Mouse (Mus musculus): ENCODE data around the gene Lgr5. TPM values are rescaled to one million over a fixed set of nuclear protein-coding genes. Genes with fewer than 3 reads are reported as not detected.

The Lgr5 gene
- polyA plus RNA-seq, 1 experiment from 2014 or later, result 4.4 TPM

- peaks cover 11% of the 10 kb centered on the region for H3K27me3 ChIP-seq (ENCODE audit: control insufficient read depth, insufficient read depth, low read length)
- no peaks in the 10 kb centered on the region for H3K4me1 ChIP-seq (ENCODE audit: control insufficient read depth, insufficient read depth, low read length)
- no peaks in the 10 kb centered on the region for H3K9me3 ChIP-seq (replicated peaks; ENCODE audit: control insufficient read depth, low read length)
- no peak overlapping the region for H3K4me2 ChIP-seq (ENCODE audit: low read depth, low read length)
- H3K9ac ChIP-seq (ENCODE audit: low read length), result no peak overlapping the region
- no peak overlapping the region for H3K4me3 ChIP-seq (replicated peaks; ENCODE audit: low read length)
- no peak for ATAC-seq (ENCODE audit: insufficient read depth, low FRiP score)
- H3K36me3 ChIP-seq (ENCODE audit: control insufficient read depth, insufficient read depth, low read length), result no peaks in the 10 kb centered on the region
- WGBS, result 80% methylated on average over 6 of the region's 6 CpGs
- H3K27ac ChIP-seq (ENCODE audit: low read length), result no peak overlapping the region
Measured at GRCm38 (mm10) chr10:115593651-115594050, 6.1 kb upstream of the Lgr5 start.

DNA sequence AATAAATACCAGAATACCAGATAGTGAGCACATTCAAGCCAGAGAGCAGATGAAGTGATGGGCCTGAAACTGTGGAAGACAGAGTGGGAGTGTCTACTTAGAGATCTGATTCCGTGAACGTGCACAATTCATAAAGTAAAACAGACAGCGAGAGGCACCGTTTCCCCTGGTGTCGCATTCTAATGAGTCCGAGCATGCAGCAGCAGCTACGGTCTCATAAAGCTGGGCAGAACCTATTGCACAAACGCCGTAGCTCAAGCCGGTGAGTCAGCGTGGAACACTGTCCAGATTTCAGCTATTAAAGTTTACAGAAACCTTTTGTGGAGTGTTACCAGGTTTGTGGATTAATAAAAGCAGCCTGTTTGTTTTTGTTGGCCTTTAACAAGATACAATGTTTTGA, 5.6 kb upstream of the Lgr5 start:
- H3K4me3 ChIP-seq (replicated peaks; ENCODE audit: low read length), result no peak overlapping the region
- H3K4me2 ChIP-seq (ENCODE audit: low read depth, low read length), result peak overlapping the region; percentile 29; the same call in 1 of the 2 replicates
- no peaks in the 10 kb centered on the region for H3K4me1 ChIP-seq (ENCODE audit: control insufficient read depth, insufficient read depth, low read length)
- H3K9ac ChIP-seq (ENCODE audit: low read length), result no peak overlapping the region
- 41% methylated on average over 11 of the region's 11 CpGs for WGBS
- no peak overlapping the region for H3K27ac ChIP-seq (ENCODE audit: low read length)
- no peaks in the 10 kb centered on the region for H3K9me3 ChIP-seq (replicated peaks; ENCODE audit: control insufficient read depth, low read length)
- H3K36me3 ChIP-seq (ENCODE audit: control insufficient read depth, insufficient read depth, low read length), result no peaks in the 10 kb centered on the region
- H3K27me3 ChIP-seq (ENCODE audit: control insufficient read depth, insufficient read depth, low read length), result peaks cover 12% of the 10 kb centered on the region
- ATAC-seq (ENCODE audit: insufficient read depth, low FRiP score), result no peak

GRCm38 (mm10) chr10:115587979-115588378, 399 bp upstream of the Lgr5 start:
- no peak overlapping the region for H3K27ac ChIP-seq (ENCODE audit: low read length)
- H3K36me3 ChIP-seq (ENCODE audit: control insufficient read depth, insufficient read depth, low read length), result no peaks in the 10 kb centered on the region
- no peak for ATAC-seq (ENCODE audit: insufficient read depth, low FRiP score)
- peaks cover 17% of the 10 kb centered on the region for H3K4me1 ChIP-seq (ENCODE audit: control insufficient read depth, insufficient read depth, low read length)
- 0% methylated on average over 7 of the region's 7 CpGs for WGBS
- H3K4me2 ChIP-seq (ENCODE audit: low read depth, low read length), result peak overlapping the region; percentile 82
- peak overlapping the region; percentile 54 for H3K4me3 ChIP-seq (replicated peaks; ENCODE audit: low read length)
- H3K9ac ChIP-seq (ENCODE audit: low read length), result peak overlapping the region; percentile 55
- peaks cover 44% of the 10 kb centered on the region for H3K27me3 ChIP-seq (ENCODE audit: control insufficient read depth, insufficient read depth, low read length)
- H3K9me3 ChIP-seq (replicated peaks; ENCODE audit: control insufficient read depth, low read length), result no peaks in the 10 kb centered on the region

DNA sequence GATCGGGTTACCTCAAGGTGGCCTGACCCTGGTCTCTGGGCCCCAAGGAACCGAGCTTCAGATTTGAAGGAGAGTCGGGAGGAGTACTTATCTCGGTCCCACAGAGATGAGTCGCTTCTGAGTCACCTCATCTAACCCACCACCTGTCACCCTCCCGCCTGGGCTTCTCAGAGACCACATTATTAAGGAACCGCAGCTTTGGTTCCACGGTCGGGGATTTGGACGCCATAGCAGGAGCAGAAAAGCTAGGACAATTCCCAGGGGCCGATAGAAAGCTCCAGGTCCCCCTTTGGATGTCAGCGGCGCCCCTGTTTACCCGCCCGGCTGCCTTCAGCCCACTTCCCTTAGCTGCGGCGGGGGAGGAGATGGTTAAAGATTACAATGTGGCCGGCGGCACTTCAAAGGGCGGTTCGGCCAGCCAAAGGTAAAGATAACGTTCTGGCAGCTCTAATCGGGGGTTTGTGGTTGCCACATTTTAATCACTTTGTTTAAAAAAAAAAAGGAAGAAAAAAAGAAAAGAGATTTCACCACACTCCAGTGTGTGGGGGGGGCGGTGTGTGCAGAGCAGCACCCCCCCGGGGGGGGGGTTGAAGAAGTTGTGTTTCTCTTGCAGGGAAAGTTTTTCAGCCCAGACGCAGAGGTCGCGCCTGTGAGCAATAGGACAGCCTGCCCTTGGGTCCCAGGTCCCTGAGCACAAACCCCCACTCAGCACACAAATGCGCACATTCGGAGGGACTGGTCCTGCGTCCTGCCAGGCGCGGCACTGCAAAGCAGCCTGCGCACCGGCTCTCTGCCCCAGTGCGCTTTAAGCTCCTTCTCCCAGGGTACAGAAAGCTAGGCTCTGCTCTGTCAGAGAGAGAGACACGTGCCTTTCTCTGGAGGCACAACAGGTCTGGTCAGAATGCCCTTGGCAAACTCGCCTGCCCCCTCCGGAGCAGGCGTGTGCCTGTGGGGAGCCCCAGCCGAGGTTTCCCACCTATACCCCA, 1.0 kb downstream of the Lgr5 start:
- WGBS, result under 1% methylated on average over 41 of the region's 41 CpGs
- peak; percentile 70 for ATAC-seq (ENCODE audit: insufficient read depth, low FRiP score)
- no peaks in the 10 kb centered on the region for H3K36me3 ChIP-seq (ENCODE audit: control insufficient read depth, insufficient read depth, low read length)
- H3K4me3 ChIP-seq (replicated peaks; ENCODE audit: low read length), result peak overlapping the region; percentile 54
- H3K27ac ChIP-seq (ENCODE audit: low read length), result 0 out of 2 replicates have a peak overlapping the region, but pooled peaks have one; percentile 18
- peak overlapping the region; percentile 55 for H3K9ac ChIP-seq (ENCODE audit: low read length)
- H3K4me1 ChIP-seq (ENCODE audit: control insufficient read depth, insufficient read depth, low read length), result peaks cover 17% of the 10 kb centered on the region
- peaks cover 45% of the 10 kb centered on the region for H3K27me3 ChIP-seq (ENCODE audit: control insufficient read depth, insufficient read depth, low read length)
- peak overlapping the region; percentile 82 for H3K4me2 ChIP-seq (ENCODE audit: low read depth, low read length)
- H3K9me3 ChIP-seq (replicated peaks; ENCODE audit: control insufficient read depth, low read length), result no peaks in the 10 kb centered on the region

GRCm38 (mm10) chr10:115585491-115586245, 1.9 kb downstream of the Lgr5 start:
- Histone ChIP-seq H3K9me3 (replicated peaks; ENCODE audit: control insufficient read depth, low read length) (no peaks in the 10 kb centered on the region), H3K4me3 (replicated peaks; ENCODE audit: low read length) (peak overlapping the region; percentile 54), H3K27ac (ENCODE audit: low read length) (no peak overlapping the region), H3K4me1 (ENCODE audit: control insufficient read depth, insufficient read depth, low read length) (peaks cover 17% of the 10 kb centered on the region), H3K9ac (ENCODE audit: low read length) (no peak overlapping the region), H3K4me2 (ENCODE audit: low read depth, low read length) (peak overlapping the region; percentile 82), H3K27me3 (ENCODE audit: control insufficient read depth, insufficient read depth, low read length) (peaks cover 45% of the 10 kb centered on the region), H3K36me3 (ENCODE audit: control insufficient read depth, insufficient read depth, low read length) (no peaks in the 10 kb centered on the region)
- ATAC-seq (ENCODE audit: insufficient read depth, low FRiP score), result no peak
- WGBS, result 1% methylated on average over 21 of the region's 21 CpGs

DNA sequence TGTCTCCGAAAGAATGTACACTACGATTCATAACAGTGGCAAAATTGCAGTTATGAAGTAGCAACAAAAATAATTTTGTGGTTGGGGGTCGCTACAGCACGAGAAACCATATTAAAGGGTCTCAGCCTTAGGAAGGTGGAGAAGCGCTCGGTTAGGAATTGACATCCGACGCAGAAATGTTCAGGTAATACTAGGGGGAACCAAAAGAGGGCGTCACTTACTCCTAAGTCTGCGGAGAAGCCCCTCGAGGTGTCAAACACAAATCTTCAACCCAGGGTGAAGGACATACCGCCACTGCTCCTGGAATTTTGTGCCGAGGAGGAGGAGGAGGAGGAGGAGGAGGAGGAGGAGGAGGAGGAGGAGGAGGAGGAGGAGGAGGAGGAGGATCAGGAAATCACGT, 2.9 kb downstream of the Lgr5 start:
- H3K4me2 ChIP-seq (ENCODE audit: low read depth, low read length), result no peak overlapping the region
- H3K9ac ChIP-seq (ENCODE audit: low read length), result no peak overlapping the region
- no peaks in the 10 kb centered on the region for H3K36me3 ChIP-seq (ENCODE audit: control insufficient read depth, insufficient read depth, low read length)
- no peak for ATAC-seq (ENCODE audit: insufficient read depth, low FRiP score)
- no peak overlapping the region for H3K27ac ChIP-seq (ENCODE audit: low read length)
- peaks cover 17% of the 10 kb centered on the region for H3K4me1 ChIP-seq (ENCODE audit: control insufficient read depth, insufficient read depth, low read length)
- WGBS, result 29% methylated on average over 12 of the region's 14 CpGs
- no peak overlapping the region for H3K4me3 ChIP-seq (replicated peaks; ENCODE audit: low read length)
- no peaks in the 10 kb centered on the region for H3K9me3 ChIP-seq (replicated peaks; ENCODE audit: control insufficient read depth, low read length)
- peaks cover 45% of the 10 kb centered on the region for H3K27me3 ChIP-seq (ENCODE audit: control insufficient read depth, insufficient read depth, low read length)

DNA sequence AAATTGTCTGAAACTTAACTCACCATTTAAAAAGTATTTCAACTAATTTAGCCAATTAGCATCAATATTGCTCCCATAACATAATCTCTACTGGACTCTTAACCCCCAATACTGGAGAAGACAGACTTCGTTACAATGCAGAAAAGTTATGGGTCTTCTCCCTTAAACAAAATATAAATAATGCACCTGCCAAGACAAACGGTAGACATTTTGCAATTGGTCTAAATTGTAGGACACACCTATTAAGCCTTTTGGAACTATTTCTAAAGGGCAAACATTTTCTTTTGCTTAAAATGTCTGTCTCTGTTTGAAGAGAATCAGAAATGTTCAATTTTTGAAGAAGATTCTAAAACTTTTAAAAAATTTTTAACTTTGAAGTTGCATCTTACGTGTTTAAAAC, 4.5 kb downstream of the Lgr5 start:
- peaks cover 17% of the 10 kb centered on the region for H3K4me1 ChIP-seq (ENCODE audit: control insufficient read depth, insufficient read depth, low read length)
- H3K4me3 ChIP-seq (replicated peaks; ENCODE audit: low read length), result no peak overlapping the region
- ATAC-seq (ENCODE audit: insufficient read depth, low FRiP score), result no peak
- no peaks in the 10 kb centered on the region for H3K9me3 ChIP-seq (replicated peaks; ENCODE audit: control insufficient read depth, low read length)
- no peak overlapping the region for H3K27ac ChIP-seq (ENCODE audit: low read length)
- no peaks in the 10 kb centered on the region for H3K36me3 ChIP-seq (ENCODE audit: control insufficient read depth, insufficient read depth, low read length)
- no peak overlapping the region for H3K9ac ChIP-seq (ENCODE audit: low read length)
- no peak overlapping the region for H3K4me2 ChIP-seq (ENCODE audit: low read depth, low read length)
- peaks cover 34% of the 10 kb centered on the region for H3K27me3 ChIP-seq (ENCODE audit: control insufficient read depth, insufficient read depth, low read length)
- WGBS, result 77% methylated on average over 3 of the region's 3 CpGs

GRCm38 (mm10) chr10:115581971-115582370, 5.6 kb downstream of the Lgr5 start:
- Histone ChIP-seq H3K36me3 (ENCODE audit: control insufficient read depth, insufficient read depth, low read length) (no peaks in the 10 kb centered on the region), H3K9ac (ENCODE audit: low read length) (no peak overlapping the region), H3K4me2 (ENCODE audit: low read depth, low read length) (no peak overlapping the region), H3K4me3 (replicated peaks; ENCODE audit: low read length) (no peak overlapping the region), H3K4me1 (ENCODE audit: control insufficient read depth, insufficient read depth, low read length) (peaks cover 9% of the 10 kb centered on the region), H3K27ac (ENCODE audit: low read length) (no peak overlapping the region), H3K27me3 (ENCODE audit: control insufficient read depth, insufficient read depth, low read length) (peaks cover 28% of the 10 kb centered on the region), H3K9me3 (replicated peaks; ENCODE audit: control insufficient read depth, low read length) (no peaks in the 10 kb centered on the region)
- no peak for ATAC-seq (ENCODE audit: insufficient read depth, low FRiP score)
- 71% methylated on average over 9 of the region's 9 CpGs for WGBS

DNA sequence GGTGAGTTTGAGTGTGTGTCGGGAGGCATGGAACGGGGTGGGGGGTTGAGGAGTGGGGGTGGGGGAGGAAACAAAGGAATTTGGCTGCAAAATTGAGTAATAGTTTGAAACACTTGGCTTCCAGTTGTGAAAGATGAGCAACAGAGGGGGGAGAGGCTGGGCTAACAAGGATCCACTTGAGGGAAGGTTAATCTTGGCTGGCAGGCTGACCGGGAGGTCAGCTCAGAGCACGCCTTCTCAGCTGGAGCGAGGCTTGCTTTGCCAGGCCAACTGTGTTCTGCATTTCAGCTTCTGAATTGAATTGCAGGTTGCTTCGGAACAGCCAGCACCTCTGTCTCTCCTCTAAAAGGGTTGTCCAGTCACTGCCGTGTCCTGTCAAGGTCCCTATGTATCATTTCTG, 8.1 kb downstream of the Lgr5 start:
- H3K9ac ChIP-seq (ENCODE audit: low read length), result no peak overlapping the region
- no peak for ATAC-seq (ENCODE audit: insufficient read depth, low FRiP score)
- H3K4me2 ChIP-seq (ENCODE audit: low read depth, low read length), result no peak overlapping the region
- no peak overlapping the region for H3K27ac ChIP-seq (ENCODE audit: low read length)
- H3K9me3 ChIP-seq (replicated peaks; ENCODE audit: control insufficient read depth, low read length), result no peaks in the 10 kb centered on the region
- no peaks in the 10 kb centered on the region for H3K4me1 ChIP-seq (ENCODE audit: control insufficient read depth, insufficient read depth, low read length)
- no peak overlapping the region for H3K4me3 ChIP-seq (replicated peaks; ENCODE audit: low read length)
- WGBS, result 27% methylated on average over 7 of the region's 7 CpGs
- no peaks in the 10 kb centered on the region for H3K36me3 ChIP-seq (ENCODE audit: control insufficient read depth, insufficient read depth, low read length)
- peaks cover 13% of the 10 kb centered on the region for H3K27me3 ChIP-seq (ENCODE audit: control insufficient read depth, insufficient read depth, low read length)

Data from stomach, embryonic 16.5 days (tissue).